Mouse (Mus musculus) CD8-positive naive resting alpha-beta T cell, adult 2 months (primary cell): ENCODE data around the gene Man1c1.

Experiments used
- DNase-seq, 2 experiments: peaks; one replicate each; pipeline ENCODE4 v3.0.0; 2022; ENCODE audit warnings: low read depth in 2 of 2, low spot score in 2 of 2

Gene Man1c1

GRCm38 (mm10) chr4:134644410-134644809, 59.7 kb downstream of the Man1c1 start:
- no peak for DNase-seq

GRCm38 (mm10) chr4:134641711-134642516, 62.2 kb downstream of the Man1c1 start:
- DNase-seq, result peak; percentile 30 to 43

- DNase-seq, result no peak
Observed at GRCm38 (mm10) chr4:134639325-134639724, 64.8 kb downstream of the Man1c1 start.

- no peak for DNase-seq
Observed at GRCm38 (mm10) chr4:134638111-134638550, 66.0 kb downstream of the Man1c1 start.

GRCm38 (mm10) chr4:134636406-134636805, 67.7 kb downstream of the Man1c1 start:
- DNase-seq, result no peak

GRCm38 (mm10) chr4:134634001-134634400, 70.1 kb downstream of the Man1c1 start:
- DNase-seq, result no peak

- no peak for DNase-seq
Observed at GRCm38 (mm10) chr4:134632131-134632711, 71.9 kb downstream of the Man1c1 start.

GRCm38 (mm10) chr4:134631471-134632130, 72.5 kb downstream of the Man1c1 start:
- no peak for DNase-seq

- DNase-seq, result no peak
Observed at GRCm38 (mm10) chr4:134628575-134629384, 75.3 kb downstream of the Man1c1 start.

GRCm38 (mm10) chr4:134628058-134628457, 76.0 kb downstream of the Man1c1 start:
- no peak for DNase-seq

- no peak for DNase-seq
Observed at GRCm38 (mm10) chr4:134626883-134627282, 77.2 kb downstream of the Man1c1 start.

- no peak for DNase-seq
Observed at GRCm38 (mm10) chr4:134626350-134626749, 77.7 kb downstream of the Man1c1 start.

GRCm38 (mm10) chr4:134624109-134624862, 79.8 kb downstream of the Man1c1 start:
- DNase-seq, result no peak

- DNase-seq, result no peak
Observed at GRCm38 (mm10) chr4:134621695-134622094, 82.4 kb downstream of the Man1c1 start.

GRCm38 (mm10) chr4:134620246-134620645, 83.8 kb downstream of the Man1c1 start:
- DNase-seq, result no peak

GRCm38 (mm10) chr4:134619489-134619870, 84.6 kb downstream of the Man1c1 start:
- no peak for DNase-seq

GRCm38 (mm10) chr4:134618810-134619488, 85.1 kb downstream of the Man1c1 start:
- no peak for DNase-seq

- DNase-seq, result no peak
Observed at GRCm38 (mm10) chr4:134617779-134618178, 86.3 kb downstream of the Man1c1 start.

- no peak for DNase-seq
Observed at GRCm38 (mm10) chr4:134615929-134616625, 88.0 kb downstream of the Man1c1 start.
